Mouse (Mus musculus) thymus, postnatal 14 days (tissue): ENCODE measurements around the gene Ulk1.
"Not testable (repeated sequence)": the region's sequence is repeated elsewhere in the genome, so short reads cannot be mapped to it uniquely, and the experiment has no call there.

ENCODE experiments used
- DNase-seq: peaks from one replicate; pipeline ENCODE4 v3.0.0; 2021

Ulk1 gene

GRCm38 (mm10) chr5:110809667-110810325 is at the start of gene Ulk1:
TSS of gene Ulk1 (minus strand) at chr5:110810097.
- peak; percentile 100 for DNase-seq

DNA sequence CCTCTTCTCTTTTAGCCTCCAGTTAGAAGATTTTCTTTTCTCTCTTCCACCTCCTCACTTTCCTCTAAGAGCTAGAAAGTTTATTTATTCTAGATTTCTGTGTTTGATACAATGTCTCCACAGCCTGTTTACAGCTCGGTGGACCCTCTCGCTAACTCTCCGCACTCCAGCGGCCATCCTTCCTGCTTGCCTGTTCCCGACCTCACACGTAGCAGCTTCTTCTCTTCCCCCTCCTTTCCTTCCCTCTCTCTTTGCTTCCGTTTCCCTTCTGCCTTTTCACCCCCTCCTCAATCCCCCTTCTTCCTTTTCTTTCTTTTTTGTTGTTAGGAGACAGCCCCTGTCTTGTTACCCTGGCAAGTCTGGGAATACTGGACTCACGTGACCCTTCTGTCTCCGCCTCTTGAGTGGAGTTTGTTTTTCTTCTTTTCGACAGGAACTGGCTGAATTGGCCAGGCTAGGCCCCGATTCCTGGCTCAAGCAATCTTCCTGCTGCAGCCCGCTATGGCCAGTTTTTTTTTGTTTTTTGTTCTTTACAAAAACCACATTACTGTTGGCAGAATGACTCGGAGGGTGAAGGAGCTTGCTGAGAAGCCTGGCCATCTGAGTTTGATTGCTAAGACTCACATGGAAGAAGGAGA is 49.2 kb upstream of the Ulk1 start:
- no peak for DNase-seq

GRCm38 (mm10) chr5:110857091-110857490 is 47.2 kb upstream of the Ulk1 start:
- DNase-seq = no peak

- DNase-seq = no peak
Measured at GRCm38 (mm10) chr5:110852990-110853389, 43.1 kb upstream of the Ulk1 start.

DNA sequence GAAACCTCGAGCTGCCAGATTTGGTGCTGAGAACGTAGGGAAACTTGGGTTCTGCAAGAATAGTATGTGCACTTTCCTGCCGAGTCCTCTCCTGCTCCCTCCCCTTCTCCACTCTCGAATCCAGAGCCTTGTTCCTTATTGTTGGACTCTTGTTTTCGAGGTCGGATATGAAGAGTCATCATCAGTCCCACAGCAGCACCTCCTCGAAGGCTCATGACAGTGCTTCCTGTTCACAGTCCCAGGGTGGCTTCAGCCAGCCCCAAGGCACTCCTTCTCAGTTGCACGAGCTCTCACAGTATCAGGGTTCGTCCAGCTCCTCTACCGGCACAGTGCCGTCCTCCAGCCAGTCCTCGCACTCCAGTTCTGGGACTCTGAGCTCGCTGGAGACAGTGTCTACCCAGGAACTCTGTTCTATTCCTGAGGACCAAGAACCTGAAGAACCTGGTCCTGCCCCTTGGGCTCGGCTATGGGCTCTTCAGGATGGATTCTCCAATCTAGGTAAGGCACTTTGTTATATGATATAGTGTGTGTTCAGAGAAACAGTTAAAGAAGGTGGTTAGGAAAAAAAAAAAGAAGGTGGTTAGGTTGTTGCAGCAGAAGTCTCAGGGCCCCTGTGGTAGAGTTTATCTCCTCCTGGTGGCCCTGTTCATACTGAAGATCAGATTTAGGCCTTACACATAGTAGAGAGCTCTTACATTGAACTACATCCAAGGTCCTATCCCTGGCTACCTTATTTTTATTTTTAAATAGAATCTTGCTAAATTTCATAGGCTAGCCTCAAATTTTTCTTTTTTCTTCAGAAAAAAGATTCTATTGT is 31.4 kb upstream of the Ulk1 start:
- DNase-seq = peak; percentile 19

DNA sequence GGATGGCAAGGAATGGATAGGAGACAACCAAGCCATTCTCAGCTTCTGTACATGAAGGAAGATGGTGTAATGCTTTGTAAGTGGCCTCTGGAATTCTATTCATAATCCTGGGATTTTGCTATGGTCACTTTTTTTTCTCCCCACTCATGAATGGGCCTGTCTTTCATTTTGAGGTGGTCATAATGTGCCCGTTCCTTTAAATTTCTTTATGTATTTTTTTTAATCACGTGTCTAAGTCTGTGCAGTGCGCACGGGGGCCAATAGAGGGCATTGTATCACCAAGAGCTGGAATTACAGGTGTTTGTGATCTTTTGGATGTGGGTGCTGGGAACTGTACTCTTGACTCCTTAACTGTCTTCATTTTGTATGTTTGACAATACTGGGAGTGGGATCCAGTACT is 30.6 kb upstream of the Ulk1 start:
- peak; percentile 76 for DNase-seq

GRCm38 (mm10) chr5:110839678-110840365 is 29.9 kb upstream of the Ulk1 start, which contains the start of the genes Hscb and Chek2:
TSS of gene Hscb (minus strand) at chr5:110839777.
TSS of gene Chek2 (plus strand) at chr5:110839979.
- DNase-seq = peak; percentile 97

DNA sequence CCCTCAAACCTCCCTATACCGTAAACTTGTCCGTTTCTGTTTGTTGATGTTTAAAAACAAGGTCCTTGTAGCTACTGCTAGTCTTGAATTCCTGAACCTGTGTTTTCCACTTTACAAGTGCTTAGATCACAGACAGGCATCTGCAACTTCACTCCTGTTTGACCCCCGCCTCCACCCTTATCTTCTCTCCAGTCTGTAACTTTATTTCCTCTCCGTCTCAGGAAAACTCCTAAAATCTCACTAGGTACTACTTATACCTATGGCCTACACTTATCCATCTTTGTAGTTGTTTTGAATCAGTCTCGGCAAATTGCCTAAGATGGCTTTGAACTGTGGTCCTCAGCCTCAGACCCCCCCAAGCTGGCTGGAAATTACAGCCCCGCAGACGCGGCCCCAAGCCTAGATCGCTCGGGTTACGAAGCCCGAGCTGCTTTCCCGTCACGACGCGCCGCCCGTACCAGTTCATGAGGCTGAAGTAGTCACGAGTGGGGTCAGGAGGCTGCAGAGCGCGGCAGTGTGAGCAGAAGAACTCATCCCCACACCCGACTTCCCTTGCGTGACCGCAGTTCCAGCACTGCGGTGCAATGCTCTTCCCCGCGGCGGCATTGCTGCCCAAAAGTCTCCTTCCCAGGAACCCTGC is 29.3 kb upstream of the Ulk1 start:
- no peak for DNase-seq

DNA sequence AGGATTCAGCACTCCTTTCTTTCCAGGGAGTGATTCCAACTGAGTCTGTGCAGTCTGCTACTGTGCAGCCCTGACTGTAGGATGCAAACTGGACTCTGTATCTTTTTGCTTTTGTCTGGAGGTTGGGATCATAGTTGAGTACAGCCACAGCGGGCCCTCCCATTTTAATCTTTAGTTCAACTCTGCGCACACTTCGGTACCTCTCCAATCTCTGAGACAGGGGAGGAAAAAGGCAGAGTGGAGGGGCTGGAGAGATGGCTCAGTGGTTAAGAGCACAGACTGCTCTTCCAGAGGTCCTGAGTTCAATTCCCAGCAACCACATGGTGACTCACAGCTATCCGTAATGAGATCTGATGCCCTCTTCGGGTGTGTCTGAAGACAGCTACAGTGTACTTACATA is 28.1 kb upstream of the Ulk1 start:
- DNase-seq = not testable (repeated sequence)

GRCm38 (mm10) chr5:110835959-110836358 is 26.1 kb upstream of the Ulk1 start:
- DNase-seq = peak; percentile 48

GRCm38 (mm10) chr5:110831036-110831720 is 21.3 kb upstream of the Ulk1 start:
- DNase-seq = no peak

- no peak for DNase-seq
Measured at GRCm38 (mm10) chr5:110827576-110827975, 17.7 kb upstream of the Ulk1 start.

DNA sequence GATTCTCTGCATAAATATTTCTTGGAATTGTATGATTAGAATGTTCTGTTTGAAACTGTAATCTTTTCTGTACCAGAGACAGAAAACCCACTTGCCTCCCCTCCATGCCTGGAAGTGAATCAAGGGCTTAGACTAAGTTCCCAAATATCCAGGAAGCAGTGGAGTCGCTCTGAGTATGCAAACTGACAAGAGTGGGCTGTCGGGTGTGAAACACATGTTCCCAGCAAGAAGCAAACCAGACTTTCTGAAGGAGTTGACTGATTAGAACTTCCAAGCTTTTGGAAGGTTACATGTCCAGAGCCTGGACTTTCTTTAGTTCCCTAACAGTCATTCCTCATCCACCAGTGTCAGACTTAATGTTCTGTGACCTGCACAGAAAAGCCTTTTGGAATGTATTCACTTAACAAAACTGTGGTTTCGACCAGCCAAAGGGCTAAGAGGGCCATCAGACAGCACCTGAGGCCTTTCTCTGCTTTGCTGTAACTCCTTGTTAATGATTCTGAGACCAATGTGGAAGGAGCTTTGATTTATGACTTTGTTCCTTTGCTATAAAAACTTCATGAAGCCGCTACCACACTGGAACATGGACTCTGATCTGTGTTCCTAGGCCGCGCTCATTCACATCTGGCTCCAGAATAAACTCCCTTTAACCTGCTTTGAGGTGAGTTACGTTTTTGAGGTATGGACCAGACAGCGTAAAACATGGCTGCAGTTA is 17.0 kb upstream of the Ulk1 start:
- DNase-seq = no peak

- DNase-seq = no peak
Measured at GRCm38 (mm10) chr5:110824421-110824820, 14.5 kb upstream of the Ulk1 start.

- peak; percentile 48 for DNase-seq
Measured at GRCm38 (mm10) chr5:110808821-110809666, 853 bp downstream of the Ulk1 start.

GRCm38 (mm10) chr5:110808061-110808631 is 1.8 kb downstream of the Ulk1 start:
- DNase-seq = peak; percentile 71

- DNase-seq = no peak
Measured at GRCm38 (mm10) chr5:110807453-110807852, 2.4 kb downstream of the Ulk1 start.

DNA sequence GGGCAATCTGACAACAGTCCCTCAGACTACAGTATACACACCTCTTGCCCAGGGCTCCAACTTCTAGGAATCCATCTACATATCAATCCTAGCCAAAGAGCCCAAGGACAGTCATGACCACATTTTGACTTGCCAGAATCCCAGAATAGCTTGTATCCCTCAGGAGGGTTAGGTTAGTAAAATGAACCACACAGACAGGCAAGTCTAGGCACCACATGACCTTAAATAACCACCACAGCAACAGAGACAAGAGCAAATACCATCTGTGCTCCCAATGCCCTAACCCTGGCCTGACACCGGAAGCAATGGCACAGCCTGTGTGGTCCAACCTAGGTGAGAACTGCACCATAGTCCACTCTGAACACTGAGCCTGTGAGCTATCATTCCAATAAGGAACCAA is 3.2 kb downstream of the Ulk1 start:
- DNase-seq = no peak

DNA sequence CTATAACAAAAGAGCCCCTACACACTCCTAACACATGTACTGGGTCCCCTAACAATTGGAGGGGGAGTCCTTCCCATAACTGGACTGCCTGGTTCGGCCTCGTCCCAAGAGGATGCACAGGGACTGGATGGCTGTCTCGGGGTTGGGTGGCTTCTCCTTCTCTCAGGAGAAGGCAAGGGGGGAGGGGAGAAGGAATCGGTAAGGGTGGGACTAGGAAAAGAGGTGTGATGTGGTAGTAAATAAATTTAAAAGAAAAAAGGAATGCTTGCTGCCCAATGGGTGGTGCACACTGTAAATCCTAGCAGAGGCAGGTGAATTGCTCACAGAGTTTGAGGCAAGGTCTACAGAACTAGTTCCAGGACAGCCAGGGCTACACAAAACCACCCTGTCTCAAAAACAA is 3.7 kb downstream of the Ulk1 start:
- no peak for DNase-seq
